ENCODE assay signal across 10 mouse cellular contexts in genomic region chr12:35853159-35853558, GRCm38 (mm10).
DNase-seq lines count a peak whose midpoint lies in the region; ATAC-seq lines count a peak whose summit lies in the region.
"Had no signal": no experiment of that assay in that cellular context is flagged by ENCODE, and none has a peak within 500 bp of the region (broad histone marks: within the 10 kb centered on the region; RNA-seq: fewer than 3 reads in every experiment).

No protein-coding gene starts in this region.

- WGBS in heart, embryonic 12.5 days, result 44% methylated on average over 4 of the region's 4 CpGs

- no peak overlapping the region for H3K4me3 ChIP-seq in heart, embryonic 12.5 days
- H3K4me3 ChIP-seq: limb, embryonic 12.5 days; myocyte had no signal

- DNase-seq in heart, adult 11 months, result peak; percentile 93
- DNase-seq in brain, embryonic 18.5 days (ENCODE audit: low read depth, low spot score), result peak; percentile 61
- peak; percentile 72 to 77 for DNase-seq in heart, postnatal 10 days
- DNase-seq in left cerebral cortex, postnatal 4 days, result peak; percentile 15
- no peak for DNase-seq in kidney, postnatal 14 days
- DNase-seq in kidney, postnatal 4 days, result no peak

- no peak overlapping the region for H3K27ac ChIP-seq in heart, embryonic 12.5 days (ENCODE audit: poor library complexity, severe bottlenecking)
- H3K27ac ChIP-seq: limb, embryonic 12.5 days had no signal

- intact Hi-C loops in heart, postnatal 10 days (cut with DNase I), result no loop called here
- intact Hi-C loops in left cerebral cortex, postnatal 4 days (cut with DNase I), result no loop called here

- no peak overlapping the region for H3K9ac ChIP-seq in heart, embryonic 12.5 days
- H3K9ac ChIP-seq: limb, embryonic 12.5 days had no signal

- no peaks in the 10 kb centered on the region for H3K36me3 ChIP-seq in heart, embryonic 12.5 days
- H3K36me3 ChIP-seq: limb, embryonic 12.5 days had no signal

- ATAC-seq in heart, embryonic 12.5 days (ENCODE audit: insufficient number of reproducible peaks, low FRiP score), result no peak; the same call in 1 of the 2 replicates
- no peak for ATAC-seq in megakaryocyte-erythroid progenitor cell, adult 5-6 weeks (replicated peaks; ENCODE audit: low FRiP score, low TSS enrichment, poor library complexity, severe bottlenecking)

- no peaks in the 10 kb centered on the region for H3K9me3 ChIP-seq in heart, embryonic 12.5 days (replicated peaks)
- H3K9me3 ChIP-seq: limb, embryonic 12.5 days had no signal

- no peak overlapping the region for H3K4me2 ChIP-seq in heart, embryonic 12.5 days
- H3K4me2 ChIP-seq: limb, embryonic 12.5 days had no signal

- H3K4me1 ChIP-seq in heart, embryonic 12.5 days (replicated peaks), result peaks cover 2% of the 10 kb centered on the region; the same call in 1 of the 2 replicates
- H3K4me1 ChIP-seq: limb, embryonic 12.5 days had no signal

- no peaks in the 10 kb centered on the region for H3K27me3 ChIP-seq in heart, embryonic 12.5 days (replicated peaks)
- H3K27me3 ChIP-seq: limb, embryonic 12.5 days had no signal

Comparison
In these comparisons a context has a peak if more than half of its experiments do, and no peak if none do; other contexts are left out.
1. DNase-seq: peak in heart, adult 11 months (single experiment), brain, embryonic 18.5 days (single experiment), heart, postnatal 10 days (2 of 2) and left cerebral cortex, postnatal 4 days (single experiment); none in kidney, postnatal 14 days (single experiment) and kidney, postnatal 4 days (0 of 2).